Mouse (Mus musculus) thymus, adult 2 months (tissue): ENCODE measurements around the gene Mtap.

ENCODE experiments used
- CTCF ChIP-seq: fragments of 200-500 bp; IDR thresholded peaks from 2 replicates; pipeline ENCODE4 v1.5.1; 2012; ENCODE audit warnings: mild to moderate bottlenecking, control low read depth, low read length, moderate library complexity, borderline replicate concordance; ENCODE audit not compliant: control insufficient read depth, poor library complexity, insufficient read depth; ENCODE audit errors: extremely low read depth
- POLR2A ChIP-seq: fragments of 200-500 bp; IDR thresholded peaks from 2 replicates; pipeline ENCODE4 v1.6.1; 2012; ENCODE audit warnings: mild to moderate bottlenecking, low read length, control low read depth, moderate library complexity; ENCODE audit not compliant: control insufficient read depth, poor library complexity, insufficient read depth; ENCODE audit errors: extremely low read depth

DNA sequence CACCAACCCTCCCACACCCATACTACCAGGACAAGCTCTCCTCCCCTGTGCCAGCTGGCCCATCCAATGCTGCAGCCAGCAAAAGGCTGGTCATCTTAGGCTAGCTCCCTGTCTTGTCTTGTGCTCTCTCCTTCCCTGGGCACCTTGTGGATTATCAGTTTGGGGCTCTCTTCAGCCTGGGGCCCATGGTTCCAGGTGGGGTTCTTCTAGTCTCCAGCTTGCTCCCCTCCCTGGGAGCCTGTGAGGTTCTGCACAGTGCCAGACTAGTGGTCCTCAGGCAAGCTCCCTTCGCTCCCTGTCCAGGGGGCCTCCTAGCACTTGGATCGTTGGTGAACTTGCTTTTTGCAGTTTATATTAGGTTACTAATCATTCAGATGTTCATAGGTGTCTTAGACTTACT lies 44.7 kb downstream of the Mtap start:
- no peak for TF ChIP-seq POLR2A
- TF ChIP-seq CTCF, result no peak
